Mouse (Mus musculus) spleen, adult 2 months (tissue): ENCODE measurements around the gene Bod1l.

Experiments
- CTCF ChIP-seq: fragments of 200-500 bp; IDR thresholded peaks from 2 replicates; pipeline ENCODE4 v1.5.1; 2011; ENCODE audit warnings: mild to moderate bottlenecking, inconsistent platforms; ENCODE audit not compliant: insufficient read depth, insufficient read length, insufficient replicate concordance; ENCODE audit errors: extremely low read depth
- POLR2A ChIP-seq: fragments of 200-500 bp; IDR thresholded peaks from 2 replicates; pipeline ENCODE4 v1.6.1; 2011; ENCODE audit warnings: low read depth, low read length, inconsistent platforms

- TF ChIP-seq POLR2A, result no peak
- TF ChIP-seq CTCF, result no peak
Observed at GRCm38 (mm10) chr5:41890871-41891270, 46.8 kb upstream of the Bod1l start.
